Mouse (Mus musculus): ENCODE data around the gene Rps10.

DNA sequence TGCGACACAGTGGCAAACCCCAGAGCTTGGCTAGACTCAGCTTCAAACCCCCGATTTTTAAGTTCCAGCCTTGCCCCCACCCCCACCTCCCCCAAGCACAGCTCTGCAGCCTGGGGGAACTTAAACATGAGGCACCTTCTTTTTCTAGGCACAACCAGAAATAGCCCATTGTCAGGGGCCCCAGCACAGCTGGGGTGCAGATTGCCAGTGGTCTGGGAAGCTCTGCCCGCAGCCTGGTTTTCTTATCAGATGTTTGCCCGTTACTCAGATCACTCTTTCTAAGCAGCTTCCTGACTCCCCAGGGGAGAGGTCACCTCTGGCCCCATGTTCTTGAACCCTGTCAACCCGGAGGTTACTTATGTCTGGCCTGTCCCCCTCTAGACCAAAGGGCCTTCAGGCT lies 19.9 kb upstream of the Rps10 start:
- TF ChIP-seq CTCF (IDR thresholded peaks at IDR 0.05; ENCODE audit: control insufficient read depth, insufficient read depth, insufficient read length) (no peak), CEBPB (IDR thresholded peaks at IDR 0.05; ENCODE audit: low read depth) (no peak), MAX (IDR thresholded peaks at IDR 0.05) (no peak), MYOD1 (IDR thresholded peaks at IDR 0.05; ENCODE audit: control insufficient read depth, insufficient read length, low read depth) (no peak), USF1 (IDR thresholded peaks at IDR 0.05; ENCODE audit: low read depth) (no peak), FOSL1 (IDR thresholded peaks at IDR 0.05; ENCODE audit: insufficient read depth, low read length, poor library complexity, severe bottlenecking) (no peak), MYOG (IDR thresholded peaks at IDR 0.05; ENCODE audit: control insufficient read depth, extremely low read depth, insufficient read length) (no peak)

Data from C2C12 (cell line).